Mouse (Mus musculus): ENCODE measurements around the gene Dbp.

DNA sequence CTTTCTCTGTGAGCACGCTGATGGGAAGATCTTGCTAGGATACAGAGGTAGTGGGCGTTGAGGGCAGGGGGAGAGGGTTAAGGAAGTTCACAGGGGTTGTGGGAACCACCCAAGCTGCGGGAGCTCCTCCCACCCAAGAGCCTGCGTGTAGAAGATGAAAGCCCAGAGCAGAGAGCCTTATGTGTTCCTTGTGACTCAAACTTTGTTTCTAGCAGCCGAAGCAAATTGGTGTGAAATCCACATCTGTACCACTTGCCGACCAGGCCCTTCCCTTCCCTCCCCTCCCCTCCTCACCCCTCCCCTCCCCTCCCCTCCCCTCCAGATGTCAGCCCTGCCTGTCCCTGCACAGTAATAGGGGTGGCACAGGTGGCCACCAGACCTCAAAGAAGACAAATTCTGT is 9.8 kb upstream of the Dbp start:
- no peak for TF ChIP-seq CTCF (conservative IDR thresholded peaks at IDR 0.05; ENCODE audit: low read length)
- no peak for TF ChIP-seq POU5F1 (IDR thresholded peaks at IDR 0.05; ENCODE audit: borderline replicate concordance, low read length)
